Mouse (Mus musculus): ENCODE measurements around the gene Tet2. TPM values are rescaled to one million over a fixed set of nuclear protein-coding genes. Genes with fewer than 3 reads are reported as not detected.

Gene Tet2
- polyA plus RNA-seq, 1 experiment = 24.3 TPM

DNA sequence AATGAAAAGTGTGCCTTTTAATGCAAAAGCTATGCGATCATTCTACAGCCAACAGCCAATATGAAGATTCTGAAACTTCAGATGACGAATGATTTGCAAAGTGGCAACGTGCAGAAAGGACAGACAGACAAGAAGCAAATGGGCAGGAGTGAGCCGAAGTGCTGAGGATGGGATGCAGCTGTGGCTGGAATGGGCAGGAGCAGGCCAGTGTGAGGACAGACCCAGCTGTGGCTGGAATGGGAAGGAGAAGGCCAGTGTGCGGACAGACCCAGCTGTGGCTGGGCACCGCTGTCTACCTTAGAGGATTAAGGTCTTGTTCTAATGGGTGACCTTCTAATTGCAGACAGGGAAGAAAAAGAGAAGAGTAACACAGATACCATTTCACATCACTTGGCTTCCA lies 9.3 kb downstream of the Tet2 start:
- Histone ChIP-seq H3K4me3 (ENCODE audit: insufficient read depth, low read length) (no peak overlapping the region), H3K27ac (ENCODE audit: insufficient read depth, low read length) (no peak overlapping the region), H3K4me1 (ENCODE audit: control insufficient read depth, insufficient read depth, low read length) (no peaks in the 10 kb centered on the region)
- TF ChIP-seq POLR2A (IDR thresholded peaks at IDR 0.05; ENCODE audit: low read depth, low read length) (no peak), CTCF (IDR thresholded peaks at IDR 0.05; ENCODE audit: borderline replicate concordance, insufficient read depth, low read length) (no peak)

DNA sequence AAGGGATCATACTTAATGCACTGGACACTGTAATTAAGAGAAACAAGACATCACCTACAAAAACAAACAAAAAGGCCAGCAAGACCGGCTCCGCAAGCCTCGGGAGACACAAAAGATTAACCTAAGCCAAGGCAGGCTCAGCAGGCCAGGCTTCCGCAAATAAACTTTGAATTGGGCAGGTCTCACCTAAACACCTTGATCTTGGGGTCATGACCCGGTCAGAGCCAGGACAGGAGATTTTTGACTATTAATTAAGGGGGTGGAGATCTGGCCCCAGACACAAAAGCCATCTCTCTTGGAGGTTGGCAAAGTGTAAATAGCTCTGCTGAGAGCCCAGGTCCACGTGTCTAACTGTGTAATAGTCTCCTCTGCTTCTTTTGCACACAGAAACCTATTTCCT lies 10.9 kb downstream of the Tet2 start:
- H3K4me1 ChIP-seq (ENCODE audit: control insufficient read depth, insufficient read depth, low read length) = no peaks in the 10 kb centered on the region
- H3K4me3 ChIP-seq (ENCODE audit: insufficient read depth, low read length) = no peak overlapping the region
- no peak for TF ChIP-seq CTCF (IDR thresholded peaks at IDR 0.05; ENCODE audit: borderline replicate concordance, insufficient read depth, low read length)
- no peak overlapping the region for H3K27ac ChIP-seq (ENCODE audit: insufficient read depth, low read length)

DNA sequence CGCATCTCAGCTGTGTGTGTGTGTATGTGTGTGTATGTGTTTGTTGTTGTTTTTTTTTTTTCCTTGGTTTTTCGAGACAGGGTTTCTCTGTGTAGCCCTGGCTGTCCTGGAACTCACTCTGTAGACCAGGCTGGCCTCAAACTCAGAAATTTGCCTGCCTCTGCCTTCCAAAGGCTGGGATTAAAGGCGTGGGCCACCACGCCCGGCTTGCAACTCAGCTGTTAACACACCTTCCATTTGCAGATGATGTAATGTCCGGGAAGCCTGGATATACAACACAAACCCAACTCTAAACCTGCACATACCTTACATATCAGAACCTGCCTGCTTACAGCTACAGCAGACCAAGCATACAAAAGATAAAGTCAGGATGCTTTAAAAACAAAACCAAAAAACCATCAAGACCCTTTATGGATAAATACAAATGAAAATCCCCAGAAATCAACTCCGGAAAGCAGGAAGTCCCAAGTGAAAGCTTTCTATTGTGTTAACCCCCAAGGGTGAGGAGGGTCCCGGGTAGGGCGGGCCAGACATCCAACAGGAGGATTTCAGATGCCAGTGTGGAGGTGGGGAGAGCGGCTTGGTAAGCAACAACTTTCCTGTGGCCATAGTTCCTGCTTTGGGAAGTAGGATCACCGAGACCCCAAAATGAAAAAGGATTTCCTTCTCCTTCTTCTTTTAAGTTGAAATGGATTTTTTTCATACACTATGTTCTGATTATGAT lies 11.5 kb downstream of the Tet2 start:
- TF ChIP-seq POLR2A (IDR thresholded peaks at IDR 0.05; ENCODE audit: low read depth, low read length) (no peak), CTCF (IDR thresholded peaks at IDR 0.05; ENCODE audit: borderline replicate concordance, insufficient read depth, low read length) (no peak)
- H3K4me1 ChIP-seq (ENCODE audit: control insufficient read depth, insufficient read depth, low read length) = no peaks in the 10 kb centered on the region
- H3K27ac ChIP-seq (ENCODE audit: insufficient read depth, low read length) = no peak overlapping the region
- no peak overlapping the region for H3K4me3 ChIP-seq (ENCODE audit: insufficient read depth, low read length)

DNA sequence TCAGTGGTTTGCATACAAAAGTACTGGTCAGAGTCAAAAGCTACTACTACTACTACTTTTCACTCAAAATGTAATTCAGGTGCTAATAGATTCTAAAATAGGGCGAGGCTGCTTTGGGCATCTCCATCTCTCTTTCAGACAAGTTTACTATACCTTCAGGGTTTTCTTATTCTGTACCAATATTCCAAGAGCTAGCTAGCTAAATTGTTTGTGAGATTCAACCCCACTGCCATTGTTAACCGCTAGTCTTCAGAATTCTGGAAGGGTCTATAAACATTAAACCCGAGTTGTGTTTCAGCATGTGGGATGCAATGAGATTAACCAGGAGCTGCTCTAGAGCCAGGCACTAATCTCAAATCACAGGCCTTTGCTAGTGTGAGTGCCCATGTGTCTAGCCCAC lies 12.1 kb downstream of the Tet2 start:
- Histone ChIP-seq H3K4me1 (ENCODE audit: control insufficient read depth, insufficient read depth, low read length) (no peaks in the 10 kb centered on the region), H3K4me3 (ENCODE audit: insufficient read depth, low read length) (no peak overlapping the region), H3K27ac (ENCODE audit: insufficient read depth, low read length) (no peak overlapping the region)
- no peak for TF ChIP-seq CTCF (IDR thresholded peaks at IDR 0.05; ENCODE audit: borderline replicate concordance, insufficient read depth, low read length)
- no peak for TF ChIP-seq POLR2A (IDR thresholded peaks at IDR 0.05; ENCODE audit: low read depth, low read length)

DNA sequence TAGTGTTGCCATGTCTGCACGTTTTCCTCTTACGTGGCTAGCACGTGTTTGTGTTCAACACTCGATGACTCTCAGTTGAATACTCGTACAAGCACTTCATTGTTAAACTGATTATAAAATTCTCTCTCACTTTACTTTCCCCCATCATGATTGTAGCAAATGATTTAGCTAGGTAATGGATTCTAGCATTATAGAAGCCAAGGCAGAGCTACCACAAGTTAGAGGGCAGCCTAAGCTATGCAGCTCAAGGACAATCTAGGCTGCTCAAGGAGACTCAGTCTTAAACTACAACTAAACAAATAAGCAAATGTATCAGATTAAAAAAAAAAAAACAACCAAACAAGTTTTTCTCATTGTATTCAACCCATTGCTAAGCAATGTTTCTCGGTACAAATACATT lies 12.7 kb downstream of the Tet2 start:
- Histone ChIP-seq H3K27ac (ENCODE audit: insufficient read depth, low read length) (no peak overlapping the region), H3K4me3 (ENCODE audit: insufficient read depth, low read length) (no peak overlapping the region), H3K4me1 (ENCODE audit: control insufficient read depth, insufficient read depth, low read length) (no peaks in the 10 kb centered on the region)
- TF ChIP-seq CTCF (IDR thresholded peaks at IDR 0.05; ENCODE audit: borderline replicate concordance, insufficient read depth, low read length) = no peak
- no peak for TF ChIP-seq POLR2A (IDR thresholded peaks at IDR 0.05; ENCODE audit: low read depth, low read length)

DNA sequence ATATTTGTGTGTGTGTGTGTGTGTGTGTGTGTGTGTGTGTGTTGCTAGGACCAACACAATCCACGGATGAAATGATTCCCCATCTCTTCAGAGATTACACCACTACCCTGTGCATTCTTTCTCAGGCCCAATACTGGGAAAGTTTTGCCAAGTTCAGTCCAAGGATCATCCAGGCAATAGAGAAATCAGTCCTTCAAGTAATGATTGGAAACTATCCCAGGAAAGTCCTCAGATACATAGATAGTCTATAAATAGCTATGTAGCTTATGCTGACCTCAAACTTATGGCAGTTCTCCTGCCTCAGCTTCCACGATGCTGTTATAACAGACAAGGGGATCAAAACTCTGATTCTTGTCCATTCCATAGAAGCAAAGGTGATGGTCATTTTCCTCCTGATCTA lies 13.8 kb downstream of the Tet2 start:
- no peak for TF ChIP-seq CTCF (IDR thresholded peaks at IDR 0.05; ENCODE audit: borderline replicate concordance, insufficient read depth, low read length)
- no peak for TF ChIP-seq POLR2A (IDR thresholded peaks at IDR 0.05; ENCODE audit: low read depth, low read length)
- H3K4me1 ChIP-seq (ENCODE audit: control insufficient read depth, insufficient read depth, low read length) = no peaks in the 10 kb centered on the region
- H3K27ac ChIP-seq (ENCODE audit: insufficient read depth, low read length) = no peak overlapping the region
- no peak overlapping the region for H3K4me3 ChIP-seq (ENCODE audit: insufficient read depth, low read length)

DNA sequence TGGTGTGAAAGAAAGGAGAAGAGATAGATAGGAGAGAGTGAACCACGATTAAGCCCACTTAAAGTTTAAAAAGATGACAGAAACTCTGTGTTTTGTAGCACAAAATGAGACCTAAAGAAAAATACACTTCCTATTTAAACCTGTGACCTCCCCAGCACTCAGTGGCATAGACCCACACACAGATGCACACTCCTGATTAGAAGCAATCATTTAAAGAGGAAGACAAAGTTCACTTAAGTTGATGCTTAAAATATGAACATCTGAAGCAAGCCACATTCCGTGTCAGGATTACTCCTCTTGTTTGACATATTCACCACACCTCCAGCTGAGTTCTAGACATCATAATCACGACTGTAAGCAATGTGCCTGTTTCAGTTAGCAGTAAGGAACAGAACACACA lies 14.3 kb downstream of the Tet2 start:
- Histone ChIP-seq H3K27ac (ENCODE audit: insufficient read depth, low read length) (no peak overlapping the region), H3K4me1 (ENCODE audit: control insufficient read depth, insufficient read depth, low read length) (no peaks in the 10 kb centered on the region), H3K4me3 (ENCODE audit: insufficient read depth, low read length) (no peak overlapping the region)
- TF ChIP-seq POLR2A (IDR thresholded peaks at IDR 0.05; ENCODE audit: low read depth, low read length) = no peak
- TF ChIP-seq CTCF (IDR thresholded peaks at IDR 0.05; ENCODE audit: borderline replicate concordance, insufficient read depth, low read length) = no peak

DNA sequence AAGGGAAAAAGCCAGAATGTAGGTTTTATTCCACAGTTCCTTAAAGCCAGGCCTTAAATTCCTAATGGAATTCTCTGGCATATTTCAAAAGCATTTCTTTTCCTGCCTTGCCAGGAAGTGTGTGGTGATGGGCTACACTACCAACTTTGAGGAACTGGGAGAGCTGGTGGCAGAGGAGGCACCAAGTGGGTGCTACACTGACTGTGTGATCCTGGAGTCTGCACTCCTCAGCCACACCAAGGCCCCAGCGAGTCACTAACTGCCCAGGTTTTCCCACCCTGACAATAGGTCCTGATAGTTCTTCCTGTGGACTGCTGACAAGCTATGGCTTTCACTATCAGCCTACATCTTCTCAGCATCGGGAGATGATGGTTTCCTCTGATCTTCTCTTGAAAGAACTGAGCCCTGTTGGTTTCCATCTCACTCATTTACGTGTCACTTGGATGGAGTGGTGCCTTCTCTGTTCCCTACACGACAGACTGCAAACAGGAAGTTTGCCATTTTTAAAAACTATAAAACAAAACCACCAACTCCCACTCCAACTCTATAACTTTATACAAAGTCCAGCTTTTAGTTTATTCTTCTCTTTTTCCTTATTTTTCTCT lies 18.7 kb downstream of the Tet2 start:
- no peak overlapping the region for H3K27ac ChIP-seq (ENCODE audit: insufficient read depth, low read length)
- H3K4me3 ChIP-seq (ENCODE audit: insufficient read depth, low read length) = no peak overlapping the region
- no peak for TF ChIP-seq CTCF (IDR thresholded peaks at IDR 0.05; ENCODE audit: borderline replicate concordance, insufficient read depth, low read length)
- no peak for TF ChIP-seq POLR2A (IDR thresholded peaks at IDR 0.05; ENCODE audit: low read depth, low read length)
- no peaks in the 10 kb centered on the region for H3K4me1 ChIP-seq (ENCODE audit: control insufficient read depth, insufficient read depth, low read length)

DNA sequence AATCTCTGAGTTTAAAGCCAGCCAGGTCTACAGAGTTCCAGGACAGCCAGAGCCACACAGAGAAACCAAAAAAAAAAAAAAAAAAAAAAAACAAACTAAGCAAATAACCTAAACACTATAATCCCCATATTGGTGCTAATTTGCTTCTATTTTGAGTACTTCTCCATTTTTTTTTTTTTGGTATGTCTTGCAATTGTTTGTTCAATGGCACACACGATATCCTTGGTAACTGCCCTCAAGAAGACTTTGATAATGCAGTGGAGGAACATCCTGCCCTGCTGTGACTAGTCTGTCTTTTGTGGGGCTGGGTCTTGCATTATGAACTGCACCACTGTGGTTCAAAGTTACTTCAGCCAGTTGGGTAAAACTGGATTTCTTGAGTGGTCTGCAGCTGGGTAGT lies 19.4 kb downstream of the Tet2 start:
- no peak for TF ChIP-seq POLR2A (IDR thresholded peaks at IDR 0.05; ENCODE audit: low read depth, low read length)
- TF ChIP-seq CTCF (IDR thresholded peaks at IDR 0.05; ENCODE audit: borderline replicate concordance, insufficient read depth, low read length) = no peak
- Histone ChIP-seq H3K4me3 (ENCODE audit: insufficient read depth, low read length) (no peak overlapping the region), H3K4me1 (ENCODE audit: control insufficient read depth, insufficient read depth, low read length) (no peaks in the 10 kb centered on the region), H3K27ac (ENCODE audit: insufficient read depth, low read length) (no peak overlapping the region)

DNA sequence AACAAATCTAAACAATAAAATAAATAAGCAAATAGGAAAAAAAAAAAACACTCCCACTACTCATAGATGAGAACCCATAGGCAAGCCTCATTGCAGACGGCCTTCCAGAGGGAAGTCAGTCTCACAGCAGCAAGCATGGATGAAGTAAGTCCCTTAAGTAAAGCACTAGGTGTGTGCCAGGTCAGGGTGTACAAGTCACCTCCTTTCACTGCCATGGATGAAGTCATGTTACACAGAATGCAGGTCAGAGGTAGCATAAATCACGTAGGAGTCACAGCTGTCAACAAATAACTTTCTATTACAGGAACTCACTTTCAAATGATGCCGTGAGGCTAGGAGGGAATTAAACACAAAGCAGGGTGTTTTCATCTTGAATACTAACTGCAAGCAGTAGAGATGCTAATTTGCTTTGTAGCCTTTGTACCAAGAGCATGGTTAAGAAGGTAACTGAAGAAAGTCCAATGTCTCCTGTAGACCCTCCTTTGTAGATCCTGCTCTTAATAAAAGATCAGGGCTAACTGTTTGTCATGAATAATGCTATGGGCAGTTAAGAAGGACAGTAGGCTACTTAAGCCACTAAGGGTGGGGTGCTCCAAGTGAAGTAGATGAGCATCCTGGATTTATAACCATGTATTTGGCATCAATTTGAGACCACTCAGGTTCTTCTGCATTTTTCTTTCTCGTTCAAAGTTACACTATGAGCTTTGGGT lies 20.4 kb downstream of the Tet2 start:
- no peak overlapping the region for H3K4me3 ChIP-seq (ENCODE audit: insufficient read depth, low read length)
- TF ChIP-seq CTCF (IDR thresholded peaks at IDR 0.05; ENCODE audit: borderline replicate concordance, insufficient read depth, low read length) = no peak
- no peaks in the 10 kb centered on the region for H3K4me1 ChIP-seq (ENCODE audit: control insufficient read depth, insufficient read depth, low read length)
- no peak overlapping the region for H3K27ac ChIP-seq (ENCODE audit: insufficient read depth, low read length)

Data from embryonic fibroblast, embryonic 13.5 days (primary cell).